Mouse (Mus musculus) midbrain, embryonic 10.5 days (tissue): ENCODE data around the gene Itgav. TPM values are rescaled to one million over a fixed set of nuclear protein-coding genes. Genes with fewer than 3 reads are reported as not detected.
A peak's percentile ranks its signal among the peaks of the same experiment; 100 is the strongest.

Source experiments
- DNase-seq: peaks from one replicate; pipeline ENCODE4 v3.0.0-alpha.2; 2017; ENCODE audit warnings: low spot score
- H3K27ac ChIP-seq: fragments of 300-500 bp; sonication (generic); replicated peaks from 2 replicates; pipeline ENCODE4 v1.5.1; 2016; ENCODE audit warnings: mild to moderate bottlenecking
- H3K27me3 ChIP-seq: fragments of 300-500 bp; sonication (generic); 2 replicates; pipeline ENCODE4 v1.6.1; 2016; ENCODE audit warnings: low read depth, mild to moderate bottlenecking; ENCODE audit not compliant: poor library complexity, severe bottlenecking
- H3K36me3 ChIP-seq: fragments of 300-500 bp; sonication (generic); 2 replicates; pipeline ENCODE4 v1.6.1; 2016; ENCODE audit warnings: mild to moderate bottlenecking, moderate library complexity
- H3K4me1 ChIP-seq: fragments of 300-500 bp; sonication (generic); 2 replicates; pipeline ENCODE4 v1.6.1; 2016
- H3K4me3 ChIP-seq: fragments of 300-500 bp; sonication (generic); 2 replicates; pipeline ENCODE4 v1.5.1; 2016; ENCODE audit warnings: mild to moderate bottlenecking, moderate library complexity
- H3K9me3 ChIP-seq: fragments of 300-500 bp; sonication (generic); replicated peaks from 2 replicates; pipeline ENCODE4 v1.6.1; 2016; ENCODE audit warnings: mild to moderate bottlenecking
- WGBS: fragments of 180-500 bp; shearing (Covaris S2); methylation state at CpG from one replicate; pipeline ENCODE4 v1.1.7; 2016; 5-methylcytosine and 5-hydroxymethylcytosine counted together
- polyA plus RNA-seq: library from polyadenylated mRNA; unstranded; fragments of >200 nt; fragmentation: Nextera tagmentation; extraction: Ambion mirVana; gene quantifications from 2 replicates; pipeline ENCODE4 v1.2.1, GENCODE M21; 2016

Itgav gene
- polyA plus RNA-seq, 1 experiment from 2014 or later, result 29.2 TPM

GRCm38 (mm10) chr2:83722936-83723335 is 1.3 kb upstream of the Itgav start:
- H3K36me3 ChIP-seq, result no peaks in the 10 kb centered on the region
- peaks cover 23% of the 10 kb centered on the region for H3K4me1 ChIP-seq
- no peaks in the 10 kb centered on the region for H3K9me3 ChIP-seq
- no peak overlapping the region for H3K27ac ChIP-seq
- no peak for DNase-seq
- 0 out of 2 replicates have a peak overlapping the region, but pooled peaks have one; percentile 85 for H3K4me3 ChIP-seq
- no peaks in the 10 kb centered on the region for H3K27me3 ChIP-seq

GRCm38 (mm10) chr2:83723346-83723745 is 851 bp upstream of the Itgav start:
- no peaks in the 10 kb centered on the region for H3K27me3 ChIP-seq
- no peak for DNase-seq

DNA sequence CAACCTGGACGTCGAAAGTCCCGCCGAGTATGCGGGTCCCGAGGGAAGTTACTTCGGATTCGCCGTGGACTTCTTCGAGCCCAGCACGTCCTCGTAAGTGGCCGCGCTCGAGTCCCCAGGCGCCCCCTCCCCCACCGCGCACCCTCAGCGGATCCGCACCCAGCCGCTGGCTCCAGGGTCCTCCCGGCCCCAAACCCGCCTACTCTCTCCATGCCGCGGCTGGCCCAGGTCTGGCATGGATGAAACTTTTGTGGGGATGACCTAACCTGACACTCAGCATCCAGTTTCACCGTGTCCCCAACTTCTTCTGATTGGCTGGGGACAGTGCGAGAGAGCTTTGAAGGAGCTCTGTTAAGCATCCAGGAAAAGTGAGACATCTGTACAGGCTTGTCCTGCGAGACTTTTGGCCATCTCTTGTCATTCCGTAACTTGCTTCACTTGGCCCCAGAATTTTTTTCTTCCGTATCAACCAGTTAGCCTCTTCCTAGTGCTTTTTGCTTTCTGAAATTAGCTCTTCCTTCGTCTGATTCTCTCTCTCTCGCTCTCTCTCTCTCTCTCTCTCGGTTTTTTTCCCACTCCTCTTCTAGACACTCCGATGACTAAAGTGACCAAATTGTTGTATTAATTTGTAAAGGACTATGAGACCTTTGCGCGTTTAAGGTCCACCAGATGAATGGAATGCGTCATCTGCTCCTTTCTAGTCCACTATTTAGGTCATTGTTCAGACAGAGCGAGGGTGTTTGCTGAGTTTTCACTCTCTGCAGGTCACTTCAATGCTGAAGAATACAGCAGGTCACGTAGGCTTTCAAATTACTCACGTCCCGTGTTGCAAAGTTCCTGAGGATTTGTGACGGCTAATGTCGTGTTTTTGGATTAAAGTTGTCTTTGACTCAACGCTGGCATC is 882 bp downstream of the Itgav start:
- no peaks in the 10 kb centered on the region for H3K27me3 ChIP-seq
- H3K27ac ChIP-seq, result peak overlapping the region; percentile 95
- peak overlapping the region; percentile 85 for H3K4me3 ChIP-seq
- H3K4me1 ChIP-seq, result peaks cover 23% of the 10 kb centered on the region
- peak; percentile 74 for DNase-seq
- WGBS, result 5% methylated on average over 44 of the region's 44 CpGs
- H3K9me3 ChIP-seq, result no peaks in the 10 kb centered on the region
- no peaks in the 10 kb centered on the region for H3K36me3 ChIP-seq

More at GRCm38 (mm10) chr2:83723346-83723745, 851 bp upstream of the Itgav start:
- H3K4me3 ChIP-seq, result peak overlapping the region; percentile 85
- no peaks in the 10 kb centered on the region for H3K9me3 ChIP-seq
- H3K36me3 ChIP-seq, result no peaks in the 10 kb centered on the region
- 44% methylated on average over 2 of the region's 2 CpGs for WGBS
- peaks cover 23% of the 10 kb centered on the region for H3K4me1 ChIP-seq
- H3K27ac ChIP-seq, result peak overlapping the region; percentile 95

DNA sequence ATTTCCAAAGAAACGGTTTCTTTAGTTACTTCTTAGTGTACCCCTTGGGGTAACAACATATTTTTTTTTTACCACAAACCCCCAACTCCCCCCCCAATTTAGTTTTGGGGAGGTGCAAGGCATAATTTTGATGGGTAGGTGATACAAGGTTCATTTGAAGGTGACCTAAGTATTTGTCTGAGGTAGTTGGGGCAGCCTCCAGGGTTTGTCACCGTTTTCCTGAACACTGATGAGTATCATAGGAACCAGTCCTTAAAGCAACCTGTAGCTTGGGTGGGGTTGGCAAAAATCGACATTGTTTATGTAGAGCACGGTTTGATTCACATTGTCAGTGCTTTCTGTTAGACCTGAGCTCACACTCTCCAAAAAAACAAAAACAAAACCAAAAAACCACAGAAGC is 1.6 kb downstream of the Itgav start:
- Histone ChIP-seq H3K27ac (no peak overlapping the region), H3K4me1 (peaks cover 23% of the 10 kb centered on the region), H3K27me3 (no peaks in the 10 kb centered on the region), H3K4me3 (peak overlapping the region; percentile 85), H3K9me3 (no peaks in the 10 kb centered on the region), H3K36me3 (no peaks in the 10 kb centered on the region)
- WGBS, result 77% methylated on average over 4 of the region's 4 CpGs
- DNase-seq, result no peak

GRCm38 (mm10) chr2:83728238-83728682 is 4.1 kb downstream of the Itgav start:
- no peak overlapping the region for H3K4me3 ChIP-seq
- H3K9me3 ChIP-seq, result no peaks in the 10 kb centered on the region
- H3K27me3 ChIP-seq, result no peaks in the 10 kb centered on the region
- H3K4me1 ChIP-seq, result peaks cover 18% of the 10 kb centered on the region
- WGBS, result 81% methylated on average over 4 of the region's 4 CpGs
- no peaks in the 10 kb centered on the region for H3K36me3 ChIP-seq
- no peak overlapping the region for H3K27ac ChIP-seq
- DNase-seq, result no peak

GRCm38 (mm10) chr2:83729339-83729738 is 5.1 kb downstream of the Itgav start:
- Histone ChIP-seq H3K27me3 (no peaks in the 10 kb centered on the region), H3K4me3 (no peak overlapping the region), H3K36me3 (no peaks in the 10 kb centered on the region), H3K27ac (no peak overlapping the region), H3K9me3 (no peaks in the 10 kb centered on the region), H3K4me1 (peaks cover 13% of the 10 kb centered on the region)
- 83% methylated on average over 5 of the region's 5 CpGs for WGBS
- no peak for DNase-seq

- WGBS, result 90% methylated on average over 4 of the region's 4 CpGs
- no peaks in the 10 kb centered on the region for H3K27me3 ChIP-seq
- H3K27ac ChIP-seq, result no peak overlapping the region
- peaks cover 12% of the 10 kb centered on the region for H3K36me3 ChIP-seq
- no peaks in the 10 kb centered on the region for H3K9me3 ChIP-seq
- H3K4me1 ChIP-seq, result no peaks in the 10 kb centered on the region
- H3K4me3 ChIP-seq, result no peak overlapping the region
- no peak for DNase-seq
Observed at GRCm38 (mm10) chr2:83732896-83733295, 8.7 kb downstream of the Itgav start.

DNA sequence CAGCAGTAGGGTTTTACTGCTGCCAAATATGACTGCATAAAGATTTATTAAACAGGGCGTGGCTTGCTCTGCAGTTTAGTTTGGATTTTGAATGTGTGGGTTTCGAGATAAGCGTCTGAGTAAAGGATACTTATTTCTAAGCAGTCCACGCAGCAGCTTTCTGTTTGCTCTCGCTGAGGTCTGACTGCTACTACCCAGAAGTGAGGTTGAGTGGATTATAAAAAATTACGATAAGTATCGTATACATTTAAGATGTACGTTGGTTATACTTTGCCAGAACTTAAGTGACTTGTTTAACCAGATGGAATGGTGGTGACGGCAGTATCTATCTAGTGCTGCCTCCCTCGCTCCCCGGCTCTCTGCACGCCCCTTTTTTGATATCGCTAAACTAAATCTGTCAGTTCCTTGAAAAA is 9.8 kb downstream of the Itgav start:
- no peaks in the 10 kb centered on the region for H3K4me1 ChIP-seq

DNA sequence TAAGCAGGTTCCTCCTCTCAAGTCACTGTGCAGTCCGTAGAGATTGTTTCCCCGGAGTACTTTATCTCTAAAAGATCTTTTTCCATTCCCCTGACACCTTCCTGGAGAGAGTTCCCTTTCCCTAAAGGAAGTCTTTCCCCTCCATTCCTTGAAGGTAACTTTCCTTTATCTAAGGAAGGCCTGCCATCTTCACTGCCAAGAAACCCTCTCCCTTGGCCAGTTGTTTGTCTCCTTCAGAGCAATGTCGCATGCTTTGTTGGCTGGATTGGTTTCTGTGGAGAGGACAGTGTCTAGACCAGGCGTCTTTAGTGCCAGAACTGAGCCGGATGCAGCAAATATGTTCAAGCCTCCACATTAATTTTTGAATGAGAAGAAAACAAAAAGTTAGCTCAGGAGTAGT is 11.1 kb downstream of the Itgav start:
- Histone ChIP-seq H3K27me3 (no peaks in the 10 kb centered on the region), H3K9me3 (no peaks in the 10 kb centered on the region), H3K4me1 (peaks cover 10% of the 10 kb centered on the region), H3K27ac (no peak overlapping the region), H3K4me3 (no peak overlapping the region), H3K36me3 (peaks cover 23% of the 10 kb centered on the region)
- WGBS, result 84% methylated on average over 5 of the region's 5 CpGs
- no peak for DNase-seq

More for the DNA sequence above, 9.8 kb downstream of the Itgav start:
- Histone ChIP-seq H3K27ac (no peak overlapping the region), H3K9me3 (no peaks in the 10 kb centered on the region), H3K27me3 (no peaks in the 10 kb centered on the region), H3K36me3 (peaks cover 23% of the 10 kb centered on the region), H3K4me3 (no peak overlapping the region)
- no peak for DNase-seq
- 91% methylated on average over 13 of the region's 13 CpGs for WGBS

- Histone ChIP-seq H3K4me1 (peaks cover 16% of the 10 kb centered on the region), H3K9me3 (no peaks in the 10 kb centered on the region), H3K27ac (no peak overlapping the region), H3K36me3 (peaks cover 23% of the 10 kb centered on the region), H3K27me3 (no peaks in the 10 kb centered on the region), H3K4me3 (no peak overlapping the region)
- 91% methylated on average over 5 of the region's 5 CpGs for WGBS
- DNase-seq, result no peak
Observed at GRCm38 (mm10) chr2:83736836-83737235, 12.6 kb downstream of the Itgav start.

DNA sequence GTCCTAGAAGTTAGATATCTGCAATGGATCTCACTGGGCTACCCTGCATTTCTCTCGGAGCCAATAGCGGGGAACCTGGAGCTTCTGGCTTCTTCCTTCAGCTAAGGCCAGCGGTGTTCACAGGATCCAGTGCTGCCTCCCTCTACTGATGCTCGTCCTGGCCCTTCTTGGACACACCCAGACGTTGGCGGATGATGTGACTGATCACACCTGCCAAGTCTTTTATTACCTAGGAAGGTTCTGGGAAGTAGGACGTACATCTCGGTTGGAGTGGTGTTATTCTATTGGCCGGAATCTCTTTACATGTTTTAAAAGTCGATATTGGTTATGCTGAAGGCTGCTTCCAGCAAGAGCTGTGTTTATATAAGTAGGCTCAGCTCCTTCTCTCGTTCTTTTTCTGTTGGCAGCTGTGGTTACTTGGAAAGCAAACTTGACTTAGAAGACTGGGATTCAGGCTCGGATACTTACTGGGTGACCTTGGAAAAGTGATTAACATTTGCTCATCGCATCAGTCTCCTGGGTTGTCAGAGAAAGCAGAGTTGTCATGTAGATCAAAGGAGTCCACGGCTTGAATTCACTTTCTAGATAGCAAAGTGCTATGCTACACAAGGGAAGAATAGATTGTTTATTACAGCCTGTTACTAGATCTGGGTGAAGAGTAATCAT is 14.5 kb downstream of the Itgav start:
- Histone ChIP-seq H3K27ac (no peak overlapping the region), H3K9me3 (no peaks in the 10 kb centered on the region), H3K4me3 (no peak overlapping the region), H3K36me3 (peaks cover 23% of the 10 kb centered on the region), H3K4me1 (peaks cover 20% of the 10 kb centered on the region), H3K27me3 (no peaks in the 10 kb centered on the region)
- DNase-seq, result no peak
- 90% methylated on average over 14 of the region's 14 CpGs for WGBS

DNA sequence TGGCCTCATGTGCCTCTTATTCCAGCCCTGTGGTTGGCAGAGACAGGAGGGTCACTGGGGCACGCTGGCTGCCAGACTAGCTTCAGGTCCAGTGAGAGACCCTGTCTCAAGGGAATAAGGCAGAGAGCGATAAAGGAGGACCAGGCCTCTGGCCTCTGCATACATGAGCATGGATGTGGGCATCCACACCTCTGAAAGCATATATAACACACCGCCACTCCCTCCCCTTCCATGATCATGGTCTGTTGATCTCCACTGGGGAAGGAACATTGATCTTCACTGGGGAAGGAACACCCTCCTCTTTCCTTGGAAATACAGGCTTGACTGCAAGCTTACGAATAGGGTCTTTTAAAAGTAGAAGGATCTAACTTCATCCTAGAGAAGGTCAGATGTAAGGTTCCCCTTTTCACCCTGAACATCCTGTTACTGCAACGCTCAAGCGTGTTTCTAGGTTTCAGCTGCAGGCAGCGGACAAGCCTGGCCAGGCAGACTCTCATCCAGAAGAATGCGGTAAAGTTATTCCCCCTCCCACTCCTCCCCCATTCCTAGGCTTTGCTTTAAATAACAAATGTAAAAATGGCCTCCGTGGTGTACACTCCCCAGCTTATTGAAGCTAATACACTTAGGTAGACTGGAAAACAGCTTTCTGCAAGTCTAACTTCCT is 15.4 kb downstream of the Itgav start:
- Histone ChIP-seq H3K27ac (no peak overlapping the region), H3K9me3 (no peaks in the 10 kb centered on the region), H3K4me1 (peaks cover 20% of the 10 kb centered on the region), H3K27me3 (no peaks in the 10 kb centered on the region), H3K4me3 (no peak overlapping the region), H3K36me3 (peaks cover 23% of the 10 kb centered on the region)
- WGBS, result 65% methylated on average over 9 of the region's 9 CpGs
- DNase-seq, result no peak
